Mouse (Mus musculus) bone marrow macrophage, adult 2 months (primary cell): ENCODE measurements around the gene Eral1.

Source experiments
- CTCF ChIP-seq: IDR thresholded peaks from 2 replicates; pipeline ENCODE4 v1.5.1; 2012; ENCODE audit warnings: low read depth, mild to moderate bottlenecking, low read length, moderate library complexity
- POLR2A ChIP-seq: IDR thresholded peaks from 2 replicates; pipeline ENCODE4 v1.6.1; 2012; ENCODE audit warnings: mild to moderate bottlenecking, low read depth, low read length, borderline replicate concordance

- TF ChIP-seq POLR2A (no peak), CTCF (no peak)
Measured at GRCm38 (mm10) chr11:78113616-78114015, 33.4 kb upstream of the Eral1 start.
